Mouse (Mus musculus): ENCODE results near the gene Ccr1.

GRCm38 (mm10) chr9:123960161-123960560 lies 8.3 kb downstream of the Ccr1 start:
- TF ChIP-seq CTCF (IDR thresholded peaks at IDR 0.05; ENCODE audit: borderline replicate concordance, control insufficient read depth, extremely low read depth, insufficient read depth, low read length, poor library complexity), result no peak
- no peak for TF ChIP-seq POLR2A (IDR thresholded peaks at IDR 0.05; ENCODE audit: control insufficient read depth, extremely low read depth, insufficient read depth, low read length, poor library complexity)
